Mouse (Mus musculus): ENCODE results near the gene Ccdc74a.

DNA sequence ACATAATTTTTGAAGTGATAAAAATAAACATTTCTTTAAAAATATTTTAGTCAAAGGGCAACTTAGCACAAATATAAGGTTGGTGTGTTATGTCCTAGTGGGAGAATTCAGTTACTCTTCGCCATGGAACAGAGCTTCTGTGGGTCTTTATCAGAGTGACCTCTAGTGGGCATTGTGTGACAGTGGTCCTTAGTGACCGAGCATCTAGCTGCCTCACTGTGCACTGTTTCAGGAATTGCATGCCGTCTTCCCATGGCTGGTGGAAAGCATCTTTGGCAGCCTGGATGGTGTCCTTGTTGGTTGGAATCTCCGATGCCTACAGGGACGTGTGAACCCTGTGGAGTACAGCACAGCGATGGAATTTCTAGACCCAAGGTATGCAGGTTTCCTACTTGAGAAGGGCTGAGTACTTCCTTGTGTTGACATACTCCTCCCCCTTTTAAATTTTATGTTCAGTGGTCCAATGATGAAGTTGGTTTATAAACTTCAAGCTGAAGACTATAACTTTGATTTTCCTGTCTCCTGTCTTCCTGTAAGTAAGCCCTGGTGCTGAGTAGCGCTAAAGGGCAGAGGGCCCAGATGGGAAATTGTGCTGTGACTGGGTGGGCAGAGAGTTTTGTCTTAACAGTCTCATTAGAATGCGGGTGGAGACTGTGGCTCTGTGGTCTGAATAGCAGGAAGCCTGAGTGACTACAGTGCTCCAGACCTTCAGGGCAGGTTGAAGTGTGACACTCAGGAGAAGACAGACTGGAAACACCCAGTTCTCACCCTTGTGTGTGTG, 20.6 kb upstream of the Ccdc74a start:
- TF ChIP-seq CTCF (IDR thresholded peaks at IDR 0.05; ENCODE audit: low read depth, low read length) = peak; percentile 41; the same call in 1 of the 2 replicates
- TF ChIP-seq POLR2A (IDR thresholded peaks at IDR 0.05; ENCODE audit: extremely low read depth, insufficient read depth, low read length) = no peak

All from liver, adult 2 months (tissue).